Mouse (Mus musculus): ENCODE results near the gene Zfp651. TPM values are rescaled to one million over a fixed set of nuclear protein-coding genes. Genes with fewer than 3 reads are reported as not detected.

The Zfp651 gene
- polyA plus RNA-seq, 1 experiment from 2014 or later: 64.7 TPM

DNA sequence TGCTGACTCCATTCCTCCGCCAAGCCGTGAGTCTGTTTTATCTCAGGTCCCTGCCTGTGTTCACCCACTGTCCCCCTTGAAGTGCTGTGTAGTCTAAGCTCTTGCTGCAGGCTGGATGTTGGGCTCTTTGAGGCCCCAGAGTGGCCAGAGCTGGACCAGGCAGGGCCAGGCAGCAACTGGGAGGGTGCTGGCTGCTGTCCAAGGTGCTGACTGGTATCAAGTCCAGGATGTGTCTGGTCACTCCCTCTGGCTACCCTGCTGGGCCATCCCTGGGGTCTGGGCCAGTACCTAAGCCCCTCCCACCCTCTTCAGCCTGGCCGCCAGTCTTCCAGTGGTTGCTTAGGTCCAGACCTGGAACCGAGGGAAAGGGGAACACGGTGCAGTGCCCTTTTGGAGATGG is 32.1 kb downstream of the Zfp651 start:
- POLR2A ChIA-PET: no interaction called here
- TF ChIP-seq CTCF (IDR thresholded peaks at IDR 0.05): no peak
- DNase-seq (ENCODE audit: low read depth, low spot score): no peak
- CTCF ChIA-PET: no interaction called here
- in situ Hi-C loops (cut with MboI; ENCODE audit: low pct_unique_long_range_greater_than_20kb): no loop called here
- H3K27me3 ChIP-seq: no peaks in the 10 kb centered on the region
- peak; percentile 61 for ATAC-seq

DNA sequence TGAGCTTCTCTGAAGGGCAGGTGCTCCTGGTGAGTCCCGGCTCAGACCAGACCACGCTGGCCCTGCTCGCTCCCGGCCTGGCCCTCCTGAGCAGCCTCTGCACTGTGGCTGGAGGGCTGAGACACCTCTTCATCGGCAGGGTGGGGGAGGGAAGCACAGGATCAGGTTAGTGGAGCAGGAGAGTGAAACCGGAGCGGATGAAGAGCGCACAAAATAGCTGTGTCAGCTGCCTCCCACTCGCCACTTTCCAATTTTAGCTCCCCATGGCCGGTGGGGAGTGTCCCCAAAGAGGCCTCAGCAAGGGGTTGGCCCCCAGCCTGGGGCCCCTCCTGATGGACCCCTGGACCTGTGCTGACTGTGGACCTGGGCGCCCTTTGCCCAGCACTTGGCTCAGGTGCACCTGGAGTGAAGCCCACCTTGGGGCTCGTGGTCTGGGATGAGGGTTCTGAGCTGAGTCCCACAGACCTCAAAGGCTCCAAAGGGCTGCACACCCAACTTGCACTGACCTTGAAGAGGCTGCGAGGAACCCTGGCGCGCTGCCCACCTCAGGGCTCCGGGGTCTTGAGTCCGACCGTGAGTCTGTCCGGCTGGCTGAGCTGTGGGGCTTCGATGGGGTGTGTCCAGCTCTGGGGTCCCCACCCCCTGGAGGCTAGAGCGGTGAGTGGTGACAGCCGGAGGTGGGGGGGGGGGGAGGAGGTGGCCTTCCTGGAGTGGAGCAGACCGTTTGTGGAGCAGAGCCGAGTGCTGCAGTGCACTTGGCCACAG is 32.8 kb downstream of the Zfp651 start, which contains the start of gene Hhatl:
Hhatl (minus strand) TSS at position 751 of the 765 bp plus-strand sequence.
- DNase-seq (ENCODE audit: low read depth, low spot score): no peak
- in situ Hi-C loops (cut with MboI; ENCODE audit: low pct_unique_long_range_greater_than_20kb): no loop called here
- no peak for TF ChIP-seq CTCF (IDR thresholded peaks at IDR 0.05)
- H3K27me3 ChIP-seq: no peaks in the 10 kb centered on the region
- POLR2A ChIA-PET: no interaction called here
- CTCF ChIA-PET: no interaction called here
- no peak for ATAC-seq

DNA sequence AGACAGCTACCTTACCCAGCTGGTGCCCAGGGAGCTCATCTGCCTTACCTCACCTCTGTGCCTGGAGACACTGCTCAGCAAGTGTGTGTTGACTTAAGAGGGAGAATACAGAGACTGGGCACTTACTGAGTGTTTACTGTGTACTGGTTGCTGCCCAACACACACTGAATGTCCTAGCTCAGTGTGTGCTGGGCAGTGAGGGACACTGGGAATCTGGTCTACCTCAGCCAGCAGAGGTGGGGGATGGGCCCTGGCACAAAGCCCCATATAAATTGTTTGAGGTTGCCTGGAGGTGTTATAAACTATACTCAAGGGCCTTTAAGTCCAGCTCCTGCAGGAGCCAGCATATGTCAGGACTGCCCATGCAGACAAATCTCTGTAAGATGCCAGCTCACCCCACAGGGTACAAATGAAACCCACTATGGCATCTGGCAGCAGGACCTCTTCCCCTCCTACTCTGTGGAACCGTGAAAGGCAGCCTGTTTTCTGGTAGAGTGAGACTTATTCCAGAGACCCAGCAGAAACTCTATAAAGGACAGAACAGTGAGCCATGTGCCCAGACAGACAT is 35.9 kb downstream of the Zfp651 start:
- CTCF ChIA-PET: no interaction called here
- DNase-seq (ENCODE audit: low read depth, low spot score) (no peak), ATAC-seq (no peak)
- in situ Hi-C loops (cut with MboI; ENCODE audit: low pct_unique_long_range_greater_than_20kb): no loop called here
- no peak for TF ChIP-seq CTCF (IDR thresholded peaks at IDR 0.05)
- POLR2A ChIA-PET: interaction anchor here (0.5 kb wide), 1 partner anchor 140 kb away, joined by 3 read pairs; no protein-coding TSS in a partner anchor
- peaks cover 4% of the 10 kb centered on the region for H3K27me3 ChIP-seq

DNA sequence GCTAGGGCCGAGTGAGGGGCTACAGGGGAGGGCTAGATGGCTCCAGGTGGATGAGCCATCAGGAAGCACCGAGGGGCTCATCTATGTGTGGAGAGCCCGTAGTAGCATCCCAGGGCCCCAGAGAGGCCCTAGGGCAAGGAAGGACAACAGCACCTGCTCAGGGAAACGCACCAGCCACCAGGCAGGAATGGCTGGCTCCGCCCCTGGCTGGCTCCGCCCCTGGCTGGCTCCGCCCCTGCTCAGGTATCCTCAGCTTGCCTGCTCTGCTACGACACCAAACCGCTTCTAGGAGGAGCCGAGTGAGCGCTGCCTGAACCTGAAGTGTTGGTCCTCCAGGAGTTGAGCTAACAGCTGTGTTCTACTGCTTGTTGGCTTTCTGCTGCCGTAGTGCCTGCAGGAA is 38.6 kb downstream of the Zfp651 start:
- ChIA-PET CTCF (interaction anchor here (1.5 kb wide), 1 partner anchor 9 kb away, joined by 3 read pairs; no protein-coding TSS in a partner anchor), POLR2A (no interaction called here)
- TF ChIP-seq CTCF (IDR thresholded peaks at IDR 0.05): no peak
- ATAC-seq (no peak), DNase-seq (ENCODE audit: low read depth, low spot score) (no peak)
- in situ Hi-C loops (cut with MboI; ENCODE audit: low pct_unique_long_range_greater_than_20kb): no loop called here
- peaks cover 4% of the 10 kb centered on the region for H3K27me3 ChIP-seq

DNA sequence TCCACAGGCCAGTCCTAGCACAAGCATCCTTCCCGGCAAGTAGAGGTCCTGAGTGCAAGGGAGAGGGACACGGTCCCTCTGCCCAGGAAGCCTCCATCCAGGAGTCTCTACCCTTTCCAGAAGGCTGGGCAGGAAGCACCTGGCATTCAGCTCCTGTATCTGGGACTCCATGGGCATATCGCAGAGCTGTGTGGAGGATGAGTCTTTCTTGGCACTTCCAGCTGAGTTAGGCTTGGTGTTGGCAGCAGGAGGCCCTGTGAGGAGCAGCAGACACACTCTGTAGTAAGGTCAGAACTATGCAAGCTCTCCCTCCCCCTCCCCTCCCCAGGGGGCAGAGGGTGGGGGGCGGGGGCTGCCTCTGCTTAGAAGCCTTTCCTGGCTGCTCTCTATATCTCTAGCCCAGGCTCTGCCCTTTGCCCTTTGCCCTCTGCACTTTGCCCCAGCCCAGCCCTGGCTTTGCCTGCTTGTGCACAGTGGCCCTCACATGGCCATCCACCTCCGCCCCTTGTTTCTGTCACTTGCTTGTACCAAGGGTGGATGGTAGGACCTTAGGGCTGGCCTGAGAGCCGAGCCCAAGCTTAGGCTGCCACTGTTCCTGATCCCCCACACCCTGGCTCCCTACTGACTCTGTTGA is 39.9 kb downstream of the Zfp651 start:
- in situ Hi-C loops (cut with MboI; ENCODE audit: low pct_unique_long_range_greater_than_20kb): no loop called here
- H3K27me3 ChIP-seq: peaks cover 4% of the 10 kb centered on the region
- DNase-seq (ENCODE audit: low read depth, low spot score) (no peak), ATAC-seq (no peak)
- TF ChIP-seq CTCF (IDR thresholded peaks at IDR 0.05): no peak
- POLR2A ChIA-PET: no interaction called here
- CTCF ChIA-PET: interaction anchor here (1.7 kb wide), 1 partner anchor 49 kb away, joined by 3 read pairs; no protein-coding TSS in a partner anchor

DNA sequence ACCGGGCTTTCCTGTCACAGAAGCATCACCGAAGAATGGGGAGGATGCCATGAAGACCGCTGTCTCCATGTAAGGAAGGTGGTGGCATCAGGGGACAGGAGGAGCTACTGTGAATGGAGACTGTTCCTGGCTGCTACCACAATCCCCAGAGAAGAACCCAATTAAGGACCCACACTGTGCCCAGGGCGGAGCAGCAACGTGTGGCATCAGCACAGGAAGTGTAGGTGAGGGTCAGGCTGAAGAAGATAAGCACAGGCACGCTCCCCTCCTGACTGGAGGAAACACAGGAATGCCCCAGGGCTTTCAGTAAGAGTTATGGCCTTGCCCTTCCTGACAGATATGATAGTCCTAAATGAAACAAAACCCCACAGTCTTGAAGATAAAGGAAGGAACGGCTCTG is 43.6 kb downstream of the Zfp651 start:
- CTCF ChIA-PET: interaction anchor here (1.2 kb wide), 1 partner anchor 31 kb away, joined by 3 read pairs; no protein-coding TSS in a partner anchor
- TF ChIP-seq CTCF (IDR thresholded peaks at IDR 0.05): no peak
- in situ Hi-C loops (cut with MboI; ENCODE audit: low pct_unique_long_range_greater_than_20kb): no loop called here
- ATAC-seq (no peak), DNase-seq (ENCODE audit: low read depth, low spot score) (no peak)
- POLR2A ChIA-PET: no interaction called here
- H3K27me3 ChIP-seq: peaks cover 2% of the 10 kb centered on the region

DNA sequence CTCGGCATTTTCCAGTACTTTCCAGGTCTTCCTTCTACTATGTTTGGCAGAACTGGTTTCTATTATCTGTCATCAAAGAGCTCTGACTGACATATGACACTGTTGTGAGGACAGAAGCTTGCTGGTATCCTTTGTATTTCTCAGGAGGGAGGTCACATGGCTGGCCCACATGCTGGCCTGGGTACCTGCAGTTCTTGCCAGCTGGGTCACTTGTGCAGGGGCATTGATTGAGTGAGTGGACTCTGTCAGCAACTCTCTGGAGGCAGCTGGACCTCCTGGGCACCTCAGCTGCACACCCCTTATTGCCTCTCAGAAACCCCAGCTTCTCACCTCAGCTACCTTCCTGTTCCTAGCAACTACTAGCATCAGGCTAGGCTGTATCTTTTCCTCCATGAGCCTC is 48.4 kb downstream of the Zfp651 start:
- ATAC-seq: no peak
- TF ChIP-seq CTCF (IDR thresholded peaks at IDR 0.05): no peak
- ChIA-PET POLR2A (no interaction called here), CTCF (interaction anchor here (1.5 kb wide), 1 partner anchor 10 kb away, joined by 3 read pairs; no protein-coding TSS in a partner anchor)
- in situ Hi-C loops (cut with MboI; ENCODE audit: low pct_unique_long_range_greater_than_20kb): no loop called here
- no peaks in the 10 kb centered on the region for H3K27me3 ChIP-seq
- no peak for DNase-seq (ENCODE audit: low read depth, low spot score)

DNA sequence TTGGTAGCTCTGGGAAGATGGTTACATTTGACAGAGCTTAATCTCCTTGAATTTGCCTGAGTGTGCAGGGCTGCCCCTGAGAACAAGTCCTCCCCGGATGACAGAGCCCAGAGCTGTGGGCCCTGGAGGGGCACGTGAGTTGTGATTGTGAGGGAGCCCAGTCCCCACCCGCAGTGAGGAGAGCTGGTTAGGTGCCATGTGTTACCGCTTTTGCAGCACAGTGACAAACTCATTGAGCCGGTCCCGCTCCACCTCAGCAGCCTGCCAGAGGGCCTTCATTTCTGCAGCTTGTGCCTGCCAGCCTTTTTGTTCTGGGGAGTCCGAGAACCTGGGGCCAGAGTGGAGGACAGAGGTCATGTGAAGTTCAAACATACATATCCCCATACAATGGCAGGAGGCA is 48.8 kb downstream of the Zfp651 start:
- DNase-seq (ENCODE audit: low read depth, low spot score): no peak
- no peaks in the 10 kb centered on the region for H3K27me3 ChIP-seq
- no peak for TF ChIP-seq CTCF (IDR thresholded peaks at IDR 0.05)
- POLR2A ChIA-PET: no interaction called here
- ATAC-seq: no peak
- in situ Hi-C loops (cut with MboI; ENCODE audit: low pct_unique_long_range_greater_than_20kb): no loop called here
- CTCF ChIA-PET: interaction anchor here (1.5 kb wide), 1 partner anchor 10 kb away, joined by 3 read pairs; no protein-coding TSS in a partner anchor

DNA sequence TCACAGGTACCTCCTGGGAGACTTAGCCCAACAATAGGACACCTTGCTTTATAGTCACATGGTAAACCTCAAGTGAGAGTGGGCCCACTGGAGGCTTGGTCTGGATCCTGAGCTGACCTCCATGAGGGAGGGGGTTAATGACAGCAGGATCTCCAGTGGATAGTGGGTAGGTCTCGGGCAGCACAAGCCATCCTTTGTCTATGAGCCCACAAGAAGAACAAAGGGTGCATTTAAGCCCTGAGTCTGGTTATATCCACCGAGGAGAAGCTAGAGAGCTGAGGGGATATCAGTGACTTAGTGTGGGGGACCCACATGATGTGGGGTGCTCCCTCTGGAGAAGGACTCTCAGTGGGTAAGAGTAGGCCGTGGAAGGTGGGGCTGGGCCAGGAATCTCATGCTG is 49.4 kb downstream of the Zfp651 start:
- in situ Hi-C loops (cut with MboI; ENCODE audit: low pct_unique_long_range_greater_than_20kb): no loop called here
- DNase-seq (ENCODE audit: low read depth, low spot score): no peak
- no peak for ATAC-seq
- ChIA-PET POLR2A (no interaction called here), CTCF (no interaction called here)
- no peak for TF ChIP-seq CTCF (IDR thresholded peaks at IDR 0.05)
- H3K27me3 ChIP-seq: no peaks in the 10 kb centered on the region

DNA sequence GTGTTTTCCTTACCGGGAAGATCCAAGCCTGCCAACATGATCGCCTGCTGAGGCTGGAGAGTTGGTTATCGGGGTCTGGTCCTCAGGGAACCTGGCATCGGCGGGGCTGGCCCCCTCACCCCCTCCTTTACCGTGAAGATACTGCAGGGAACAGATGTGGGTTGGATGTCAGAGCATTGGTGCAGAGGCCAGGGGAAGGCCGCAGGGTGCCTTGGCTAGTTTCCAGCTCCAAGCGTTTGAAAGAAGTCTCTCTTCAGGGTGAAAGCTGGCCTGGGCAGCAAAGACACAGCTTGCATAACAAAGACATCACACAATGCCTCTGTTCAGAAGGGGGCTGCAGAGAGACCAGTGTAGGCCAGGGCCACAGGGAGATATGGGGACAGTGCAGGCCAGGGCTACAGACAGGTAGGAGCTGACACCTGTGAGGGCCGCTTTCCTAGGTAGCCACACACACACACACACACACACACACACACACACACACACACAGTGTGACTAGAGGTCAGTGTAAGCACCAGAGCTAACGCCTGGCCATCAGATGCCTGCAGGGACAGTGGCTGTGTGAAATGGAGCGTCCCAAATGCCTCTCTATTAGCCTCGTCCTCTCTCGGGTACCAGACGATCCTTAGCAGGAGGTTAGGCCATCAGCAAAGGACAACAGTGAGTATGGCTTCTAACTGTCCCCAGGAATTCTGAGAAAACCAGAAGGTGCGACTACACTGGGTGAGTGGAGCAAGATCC is 51.1 kb downstream of the Zfp651 start:
- no peaks in the 10 kb centered on the region for H3K27me3 ChIP-seq
- POLR2A ChIA-PET: interaction anchor here (0.6 kb wide), 1 partner anchor 36 kb away, joined by 3 read pairs; no protein-coding TSS in a partner anchor
- in situ Hi-C loops (cut with MboI; ENCODE audit: low pct_unique_long_range_greater_than_20kb): no loop called here
- DNase-seq (ENCODE audit: low read depth, low spot score) (no peak), ATAC-seq (no peak)
- CTCF ChIA-PET: interaction anchor here (1.5 kb wide), 1 partner anchor 38 kb away, joined by 3 read pairs; no protein-coding TSS in a partner anchor
- no peak for TF ChIP-seq CTCF (IDR thresholded peaks at IDR 0.05)
